Comparison of ENCODE assay signal across 26 mouse cellular contexts in the genomic region with DNA sequence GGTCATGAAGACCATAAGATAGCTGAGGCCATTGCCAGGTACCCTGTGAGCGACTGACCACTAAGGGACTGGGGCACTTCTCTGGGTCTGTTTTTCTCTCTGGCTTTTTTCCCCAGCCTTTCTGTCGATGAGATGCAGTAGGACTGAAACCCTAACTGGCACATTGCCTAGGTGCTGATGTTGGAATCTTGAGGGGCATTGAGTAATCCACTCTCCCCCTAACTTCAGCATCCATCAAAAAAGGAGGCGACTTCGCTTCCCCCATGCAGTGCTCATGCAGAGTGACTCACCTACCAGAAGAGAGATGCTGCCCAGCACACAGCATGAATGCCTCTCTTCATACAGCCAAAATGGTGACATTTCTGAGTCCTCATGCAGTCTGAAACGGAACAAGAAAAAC.
"Had no signal": no experiment of that assay in that cellular context is flagged by ENCODE, and none has a peak within 500 bp of the region (broad histone marks: within the 10 kb centered on the region; RNA-seq: fewer than 3 reads in every experiment).

No protein-coding gene starts in this region.

- H3K9me3 ChIP-seq: heart, embryonic 13.5 days; heart, embryonic 15.5 days; hindbrain, embryonic 13.5 days; hindbrain, embryonic 15.5 days; kidney, embryonic 15.5 days; limb, embryonic 10.5 days; limb, embryonic 12.5 days; liver, embryonic 12.5 days had no signal

- H3K4me2 ChIP-seq: heart, embryonic 11.5 days; heart, embryonic 13.5 days; heart, embryonic 15.5 days; hindbrain, embryonic 13.5 days; hindbrain, embryonic 15.5 days; kidney, embryonic 15.5 days; limb, embryonic 12.5 days; liver, embryonic 12.5 days had no signal

- H3K36me3 ChIP-seq: heart, embryonic 13.5 days; heart, embryonic 15.5 days; hindbrain, embryonic 13.5 days; hindbrain, embryonic 15.5 days; kidney, embryonic 15.5 days; limb, embryonic 10.5 days; limb, embryonic 12.5 days; liver, embryonic 12.5 days had no signal

- H3K4me3 ChIP-seq: heart, adult 2 months; heart, embryonic 13.5 days; heart, embryonic 15.5 days; hindbrain, embryonic 13.5 days; hindbrain, embryonic 15.5 days; kidney, embryonic 15.5 days; limb, embryonic 10.5 days; limb, embryonic 12.5 days; liver, embryonic 12.5 days had no signal

- DNase-seq: gastrocnemius, postnatal 14 days; gastrocnemius, postnatal 36 days; heart, adult 11 months; heart, adult 2 months; heart, postnatal 14 days; heart, postnatal 36 days; kidney, adult 11 months; kidney, adult 2 months; kidney, adult 9 months; kidney, postnatal 14 days; kidney, postnatal 36 days; layer of hippocampus, adult 9-11 months; layer of hippocampus, postnatal 36 days; liver had no signal

- H3K27ac ChIP-seq: heart, adult 2 months; heart, embryonic 13.5 days; heart, embryonic 15.5 days; hindbrain, embryonic 13.5 days; hindbrain, embryonic 15.5 days; hindbrain, postnatal 0 days; kidney, embryonic 15.5 days; kidney, postnatal 0 days; limb, embryonic 10.5 days; limb, embryonic 12.5 days; liver, embryonic 12.5 days had no signal

- H3K9ac ChIP-seq: heart, embryonic 13.5 days; heart, embryonic 15.5 days; hindbrain, embryonic 13.5 days; hindbrain, embryonic 15.5 days; kidney, embryonic 15.5 days; limb, embryonic 12.5 days; liver, embryonic 12.5 days had no signal

- H3K4me1 ChIP-seq: heart, embryonic 13.5 days; heart, embryonic 15.5 days; hindbrain, embryonic 15.5 days; liver, embryonic 12.5 days had no signal

- ATAC-seq: hindbrain, postnatal 0 days; intestine, embryonic 16.5 days; liver, embryonic 12.5 days had no signal

- H3K27me3 ChIP-seq: heart, embryonic 13.5 days; heart, embryonic 15.5 days; hindbrain, embryonic 13.5 days; hindbrain, embryonic 15.5 days; kidney, embryonic 15.5 days; limb, embryonic 12.5 days; liver, embryonic 12.5 days had no signal
